Mouse (Mus musculus) gastrocnemius, postnatal 14 days (tissue): ENCODE measurements around the gene Grm1. TPM values are rescaled to one million over a fixed set of nuclear protein-coding genes. Genes with fewer than 3 reads are reported as not detected.

Experiments used
- DNase-seq: peaks from one replicate; pipeline ENCODE4 v3.0.0; 2021; ENCODE audit warnings: mixed read lengths
- intact Hi-C: fragments of 180-260 bp; cut with DNase I; formaldehyde crosslinking; loops from one replicate; pipeline ENCODE4 v1.15.1; 2025; ENCODE audit warnings: low total_unique reads
- total RNA-seq, 2 experiments: library from RNA; stranded (reverse); gene quantifications; 2 replicates each; pipeline ENCODE4 v1.2.3; 2021

Grm1 gene
- total RNA-seq, 2 experiments from 2014 or later: 0.04 TPM; not detected in 1

DNA sequence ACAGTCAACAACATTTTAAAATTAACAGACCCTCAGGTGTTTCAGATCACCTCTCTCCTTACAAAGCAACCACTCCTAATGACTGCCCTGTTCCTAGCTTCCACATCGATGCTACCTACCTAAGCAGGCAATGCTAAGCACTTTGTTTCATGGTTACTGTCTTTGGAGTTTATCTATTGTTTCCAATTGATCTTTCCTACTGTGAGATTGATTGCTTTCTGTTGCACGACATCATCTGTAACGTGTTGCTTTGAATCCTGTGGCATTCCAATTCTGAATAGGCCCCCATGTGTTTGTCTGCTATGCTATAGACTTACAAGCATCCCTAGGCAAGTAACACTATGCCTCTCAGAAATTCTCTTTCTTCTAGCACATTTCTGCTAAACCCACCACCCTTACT lies 90.4 kb downstream of the Grm1 start:
- intact Hi-C loops: no loop called here
- DNase-seq: no peak

DNA sequence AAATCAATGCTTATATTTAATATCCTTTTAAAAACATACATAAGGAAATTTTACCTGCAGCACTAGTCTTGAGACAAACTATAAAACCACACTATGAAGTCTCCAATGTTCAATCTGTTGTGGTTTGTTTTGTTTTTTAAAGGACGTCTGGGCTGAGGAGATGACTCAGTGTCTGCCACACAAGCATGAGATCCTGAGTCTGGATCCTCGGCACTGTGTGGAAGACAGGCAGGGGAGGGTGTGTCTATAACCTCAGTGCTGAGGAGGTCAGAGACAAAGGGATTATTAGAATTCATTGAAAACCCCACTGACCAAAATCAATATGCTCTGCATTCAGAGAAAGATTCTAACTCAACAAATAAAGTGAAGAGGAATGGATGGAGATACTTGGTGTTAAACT lies 110.8 kb downstream of the Grm1 start:
- no peak for DNase-seq

GRCm38 (mm10) chr10:10964490-10965150 lies 117.5 kb downstream of the Grm1 start:
- intact Hi-C loops: no loop called here
- no peak for DNase-seq

More for the DNA sequence above, 110.8 kb downstream of the Grm1 start:
- intact Hi-C loops: no loop called here

GRCm38 (mm10) chr10:10950557-10950956 lies 131.6 kb downstream of the Grm1 start:
- DNase-seq: no peak
- intact Hi-C loops: no loop called here

DNA sequence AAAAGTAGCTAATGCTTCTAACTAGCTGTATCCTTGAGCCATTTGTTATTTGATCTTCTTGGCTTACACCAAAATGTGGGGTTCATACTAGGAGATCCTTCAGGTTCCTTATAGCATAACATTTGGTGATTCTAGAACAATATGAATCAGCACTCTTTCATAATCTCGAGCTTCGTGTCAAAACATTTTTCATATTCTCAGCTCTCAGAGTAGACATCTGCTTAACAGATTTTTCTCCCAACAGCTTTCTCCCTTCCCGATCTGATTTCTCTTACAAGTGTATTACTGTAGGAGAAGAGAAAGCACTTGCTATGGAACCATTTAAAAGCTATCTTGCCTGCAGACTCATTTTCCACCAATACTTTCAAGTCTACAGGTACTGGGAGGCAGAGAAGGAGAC lies 133.0 kb downstream of the Grm1 start:
- intact Hi-C loops: no loop called here
- no peak for DNase-seq

- intact Hi-C loops: no loop called here
- DNase-seq: no peak
Observed at GRCm38 (mm10) chr10:10947531-10947930, 134.6 kb downstream of the Grm1 start.

DNA sequence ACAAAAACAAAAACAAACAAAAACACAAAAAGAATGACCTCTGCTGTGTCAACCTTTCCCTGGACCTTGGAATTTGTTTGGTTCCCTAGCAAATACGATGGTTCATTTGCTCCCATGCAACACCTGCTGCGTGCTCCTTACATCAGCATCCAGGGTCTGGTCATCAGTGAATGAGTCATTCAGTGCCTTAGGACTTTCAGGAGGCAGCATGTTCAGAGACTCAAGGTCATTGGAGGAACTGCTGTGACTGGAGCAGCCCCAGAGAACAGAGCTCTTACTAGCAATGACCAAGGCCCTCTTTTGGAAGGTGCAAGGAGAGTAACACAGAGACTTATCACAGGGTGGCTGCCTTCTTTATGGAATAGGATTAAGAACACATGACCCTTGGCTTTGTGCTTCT lies 138.2 kb downstream of the Grm1 start:
- intact Hi-C loops: no loop called here

DNA sequence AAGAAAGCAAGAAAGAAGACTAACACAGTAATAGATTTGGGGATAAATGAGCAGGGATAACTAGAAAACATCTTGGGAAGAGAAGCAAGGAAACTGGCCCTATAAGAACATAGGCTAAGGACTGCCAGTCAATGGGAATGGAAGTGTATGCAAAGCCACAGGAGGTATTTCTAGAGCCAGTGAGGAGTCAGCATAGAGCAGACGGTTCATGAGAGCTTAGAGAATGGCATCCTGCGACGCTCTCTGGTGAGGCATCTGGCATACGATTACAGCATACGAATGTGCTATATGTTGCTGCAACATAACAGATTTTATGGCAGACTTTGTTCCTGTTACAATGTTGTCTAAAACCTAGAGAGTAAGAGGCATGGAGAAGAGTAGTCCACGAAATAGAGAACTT lies 139.9 kb downstream of the Grm1 start:
- DNase-seq: no peak
- intact Hi-C loops: no loop called here

More for the DNA sequence above, 138.2 kb downstream of the Grm1 start:
- no peak for DNase-seq

DNA sequence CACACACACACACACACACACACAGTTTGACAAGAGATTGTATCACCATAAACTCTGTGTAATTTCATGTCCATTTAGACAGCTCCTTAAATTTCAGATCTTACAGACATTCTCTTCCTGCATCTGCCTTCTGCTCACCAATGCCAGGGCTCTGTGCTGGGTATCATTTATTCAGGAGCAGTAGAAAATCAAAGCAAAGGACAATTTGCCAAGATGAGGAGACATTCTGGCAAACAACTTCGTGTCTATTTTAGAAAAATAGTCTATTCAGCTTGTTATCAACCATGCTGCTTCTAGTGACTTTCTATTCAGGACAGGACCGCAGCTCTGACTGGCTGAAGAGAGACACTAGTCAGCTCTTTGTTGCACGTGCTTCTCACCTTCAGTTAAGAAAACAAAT lies 146.3 kb downstream of the Grm1 start:
- DNase-seq: no peak
- intact Hi-C loops: no loop called here

GRCm38 (mm10) chr10:10929672-10930071 lies 152.5 kb downstream of the Grm1 start:
- intact Hi-C loops: no loop called here

GRCm38 (mm10) chr10:10928798-10929366 lies 153.3 kb downstream of the Grm1 start:
- intact Hi-C loops: no loop called here

More at GRCm38 (mm10) chr10:10929672-10930071, 152.5 kb downstream of the Grm1 start:
- no peak for DNase-seq

DNA sequence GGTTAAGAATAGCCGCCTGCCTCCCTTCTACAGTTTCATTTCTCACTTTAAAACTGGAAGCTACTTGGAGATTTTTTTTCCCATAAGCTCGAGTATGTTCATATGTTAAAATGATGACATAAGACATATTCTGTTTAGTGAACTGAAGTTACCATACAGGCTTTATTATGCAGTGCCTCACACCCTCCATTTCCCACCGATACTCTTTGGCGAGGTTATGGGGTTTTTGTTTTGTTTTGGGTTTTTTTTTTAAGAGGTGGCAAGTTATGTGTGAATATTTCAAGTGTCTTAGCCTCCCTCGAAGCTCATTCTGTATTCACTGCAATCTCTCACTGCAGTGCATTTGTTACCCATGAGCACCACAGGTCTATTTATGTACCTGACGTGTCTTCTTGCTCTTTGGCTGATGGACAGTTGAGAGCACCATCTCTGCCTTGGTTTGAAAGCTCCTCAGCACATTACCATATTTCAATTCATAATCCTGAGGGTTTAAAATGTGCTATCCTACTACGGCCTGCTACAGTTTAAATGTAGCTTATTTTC lies 164.2 kb downstream of the Grm1 start:
- intact Hi-C loops: no loop called here
- DNase-seq: no peak

More at GRCm38 (mm10) chr10:10928798-10929366, 153.3 kb downstream of the Grm1 start:
- DNase-seq: no peak

GRCm38 (mm10) chr10:10913621-10914020 lies 168.5 kb downstream of the Grm1 start:
- no peak for DNase-seq
- intact Hi-C loops: no loop called here

DNA sequence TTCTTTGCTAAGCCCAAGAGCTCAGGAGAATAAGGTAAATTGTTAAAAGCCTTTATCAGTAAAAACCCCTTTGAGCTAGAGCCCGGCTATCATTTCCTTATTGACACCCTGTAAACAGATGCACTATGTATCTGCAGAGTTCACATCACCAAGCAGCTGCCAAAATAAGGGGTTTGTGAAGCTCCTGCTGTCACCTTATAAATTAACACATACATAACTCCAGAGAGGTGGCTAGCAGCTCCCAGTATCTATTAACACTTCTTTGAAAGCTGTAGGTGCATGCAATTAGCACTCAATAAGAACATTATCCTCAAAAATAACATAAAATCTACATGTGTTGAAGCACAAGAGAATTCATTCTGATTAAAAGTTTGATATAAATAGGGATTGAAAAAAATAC lies 191.9 kb downstream of the Grm1 start:
- intact Hi-C loops: no loop called here
- no peak for DNase-seq

DNA sequence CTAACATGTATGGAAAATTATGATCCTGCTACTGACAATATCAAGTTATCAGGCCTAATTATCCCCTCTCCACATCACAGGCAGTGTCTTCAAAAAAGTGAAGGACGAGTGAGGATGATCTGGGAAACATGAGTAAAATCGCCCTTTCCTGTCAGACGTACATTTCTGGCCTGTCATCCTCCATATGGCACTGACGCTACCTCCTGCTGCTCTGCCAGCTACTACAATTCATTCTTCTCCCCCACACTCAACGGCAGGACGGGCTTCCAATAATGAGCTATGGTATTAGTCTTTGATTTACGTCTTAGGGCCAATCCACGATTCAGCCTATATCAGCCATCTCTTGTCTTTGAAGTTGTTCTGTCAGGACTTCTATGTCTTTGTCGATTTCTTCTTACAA lies 193.6 kb downstream of the Grm1 start:
- DNase-seq: no peak
- intact Hi-C loops: no loop called here

GRCm38 (mm10) chr10:10884992-10885391 lies 197.2 kb downstream of the Grm1 start:
- intact Hi-C loops: no loop called here
- no peak for DNase-seq

DNA sequence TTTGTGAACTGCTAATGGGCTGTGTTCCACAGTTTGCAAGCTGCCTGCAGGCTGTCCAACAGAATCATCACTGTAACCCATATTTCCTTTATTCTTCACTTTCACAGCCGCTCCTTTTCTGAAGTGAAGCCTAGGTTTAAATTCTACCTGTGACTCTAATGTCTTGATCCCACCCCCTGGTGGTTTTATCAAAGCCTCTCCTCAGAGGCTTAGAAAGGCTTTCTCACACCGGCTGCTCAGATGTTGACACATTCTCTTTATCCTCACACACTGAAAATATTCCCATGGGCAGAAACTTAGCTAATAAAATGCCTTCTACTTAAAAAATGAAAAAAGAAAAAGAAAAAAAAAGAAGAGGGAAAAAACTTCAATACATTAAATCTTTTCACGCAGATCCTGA lies 210.0 kb downstream of the Grm1 start:
- intact Hi-C loops: no loop called here
- no peak for DNase-seq

GRCm38 (mm10) chr10:10870271-10870670 lies 211.9 kb downstream of the Grm1 start:
- DNase-seq: no peak
- intact Hi-C loops: no loop called here

GRCm38 (mm10) chr10:10866278-10866677 lies 215.9 kb downstream of the Grm1 start:
- DNase-seq: no peak
- intact Hi-C loops: no loop called here

DNA sequence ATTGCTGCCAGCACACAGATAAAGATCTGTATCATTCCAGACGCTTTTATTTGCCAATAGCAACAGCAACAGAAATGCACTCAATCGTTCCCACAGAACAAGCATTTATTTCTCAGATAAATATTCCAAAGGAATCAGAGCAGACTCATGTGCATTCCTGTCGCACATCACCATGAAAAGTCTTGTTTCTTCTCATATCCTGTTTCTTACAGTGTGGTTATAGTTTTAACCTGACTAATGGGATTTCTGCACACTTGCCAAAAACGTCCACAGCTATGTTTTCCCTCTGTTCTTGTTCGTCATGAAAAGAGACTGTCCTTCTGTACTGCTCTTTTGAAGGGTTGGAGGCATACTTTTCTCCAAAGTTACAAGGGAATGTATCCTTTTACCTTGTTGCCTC lies 217.4 kb downstream of the Grm1 start:
- intact Hi-C loops: no loop called here
- DNase-seq: no peak
